Mouse (Mus musculus): ENCODE measurements around the gene Slc12a9. TPM values are rescaled to one million over a fixed set of nuclear protein-coding genes. Genes with fewer than 3 reads are reported as not detected.
A peak's percentile ranks its signal among the peaks of the same experiment; 100 is the strongest.

The Slc12a9 gene
- polyA plus RNA-seq, 1 experiment: 25.8 TPM

GRCm38 (mm10) chr5:137295296-137295695 is 38.1 kb downstream of the Slc12a9 start:
- no peak overlapping the region for H3K27ac ChIP-seq (ENCODE audit: insufficient read depth, low read length)

GRCm38 (mm10) chr5:137294744-137295093 is 38.7 kb downstream of the Slc12a9 start:
- Histone ChIP-seq H3K27ac (ENCODE audit: insufficient read depth, low read length) (peak overlapping the region; percentile 70), H3K27me3 (ENCODE audit: control insufficient read depth, insufficient read depth, low read length) (0 out of 2 replicates have a peak, but pooled peaks cover 1% of the 10 kb centered on the region), H3K36me3 (ENCODE audit: control insufficient read depth, insufficient read depth, low read length) (peaks cover 40% of the 10 kb centered on the region), H3K4me3 (ENCODE audit: extremely low read depth, insufficient read depth, insufficient read length) (peak overlapping the region; percentile 79), H3K4me1 (ENCODE audit: control insufficient read depth, insufficient read depth, insufficient read length) (peaks cover 10% of the 10 kb centered on the region; the same call in 1 of the 2 replicates)
- no peak for DNase-seq (ENCODE audit: low read depth in 1 of 2, low spot score in 2 of 2)
- WGBS: 30% methylated on average over 18 of the region's 18 CpGs
- no peak for TF ChIP-seq CTCF (IDR thresholded peaks at IDR 0.05; ENCODE audit: extremely low read depth, insufficient read depth, insufficient read length, insufficient replicate concordance)
- no peak for TF ChIP-seq POLR2A (IDR thresholded peaks at IDR 0.05; ENCODE audit: low read depth, low read length)

More at GRCm38 (mm10) chr5:137295296-137295695, 38.1 kb downstream of the Slc12a9 start:
- Histone ChIP-seq H3K4me1 (ENCODE audit: control insufficient read depth, insufficient read depth, insufficient read length) (peaks cover 10% of the 10 kb centered on the region; the same call in 1 of the 2 replicates), H3K4me3 (ENCODE audit: extremely low read depth, insufficient read depth, insufficient read length) (no peak overlapping the region), H3K36me3 (ENCODE audit: control insufficient read depth, insufficient read depth, low read length) (peaks cover 46% of the 10 kb centered on the region), H3K27me3 (ENCODE audit: control insufficient read depth, insufficient read depth, low read length) (0 out of 2 replicates have a peak, but pooled peaks cover 1% of the 10 kb centered on the region)
- WGBS: 88% methylated on average over 9 of the region's 9 CpGs
- DNase-seq (ENCODE audit: low read depth in 1 of 2, low spot score in 2 of 2): no peak
- no peak for TF ChIP-seq CTCF (IDR thresholded peaks at IDR 0.05; ENCODE audit: extremely low read depth, insufficient read depth, insufficient read length, insufficient replicate concordance)
- no peak for TF ChIP-seq POLR2A (IDR thresholded peaks at IDR 0.05; ENCODE audit: low read depth, low read length)

GRCm38 (mm10) chr5:137293839-137294743 is 39.3 kb downstream of the Slc12a9 start, which contains the start of gene Ufsp1:
Ufsp1 (plus strand) TSS chr5:137294629.
- DNase-seq (ENCODE audit: low read depth in 1 of 2, low spot score in 2 of 2): peak; percentile 86 to 92
- peaks cover 5% of the 10 kb centered on the region for H3K27me3 ChIP-seq (ENCODE audit: control insufficient read depth, insufficient read depth, low read length)
- H3K4me3 ChIP-seq (ENCODE audit: extremely low read depth, insufficient read depth, insufficient read length): peak within 1 kb of the TSS; percentile 79
- H3K36me3 ChIP-seq (ENCODE audit: control insufficient read depth, insufficient read depth, low read length): peaks cover 34% of the 10 kb centered on the region
- TF ChIP-seq CTCF (IDR thresholded peaks at IDR 0.05; ENCODE audit: extremely low read depth, insufficient read depth, insufficient read length, insufficient replicate concordance) (no peak), POLR2A (IDR thresholded peaks at IDR 0.05; ENCODE audit: low read depth, low read length) (peak; percentile 72)
- peaks cover 10% of the 10 kb centered on the region; the same call in 1 of the 2 replicates for H3K4me1 ChIP-seq (ENCODE audit: control insufficient read depth, insufficient read depth, insufficient read length)
- under 1% methylated on average over 52 of the region's 52 CpGs for WGBS
- peak within 1 kb of the TSS; percentile 70 for H3K27ac ChIP-seq (ENCODE audit: insufficient read depth, low read length)

- H3K27me3 ChIP-seq (ENCODE audit: control insufficient read depth, insufficient read depth, low read length): peaks cover 12% of the 10 kb centered on the region
- peak overlapping the region; percentile 69; the same call in 1 of the 2 replicates for H3K27ac ChIP-seq (ENCODE audit: insufficient read depth, low read length)
- 0% methylated on average over 14 of the region's 15 CpGs for WGBS
- TF ChIP-seq CTCF (IDR thresholded peaks at IDR 0.05; ENCODE audit: extremely low read depth, insufficient read depth, insufficient read length, insufficient replicate concordance) (no peak), POLR2A (IDR thresholded peaks at IDR 0.05; ENCODE audit: low read depth, low read length) (no peak)
- H3K4me1 ChIP-seq (ENCODE audit: control insufficient read depth, insufficient read depth, insufficient read length): peaks cover 13% of the 10 kb centered on the region; the same call in 1 of the 2 replicates
- peak overlapping the region; percentile 65 for H3K4me3 ChIP-seq (ENCODE audit: extremely low read depth, insufficient read depth, insufficient read length)
- DNase-seq (ENCODE audit: low read depth in 1 of 2, low spot score in 2 of 2): peak in 1 of 2 experiments; percentile 73
- peaks cover 27% of the 10 kb centered on the region for H3K36me3 ChIP-seq (ENCODE audit: control insufficient read depth, insufficient read depth, low read length)
Measured at GRCm38 (mm10) chr5:137293282-137293681, 40.1 kb downstream of the Slc12a9 start.

- H3K27me3 ChIP-seq (ENCODE audit: control insufficient read depth, insufficient read depth, low read length): peaks cover 17% of the 10 kb centered on the region
- no peak overlapping the region for H3K27ac ChIP-seq (ENCODE audit: insufficient read depth, low read length)
- TF ChIP-seq POLR2A (IDR thresholded peaks at IDR 0.05; ENCODE audit: low read depth, low read length) (no peak), CTCF (IDR thresholded peaks at IDR 0.05; ENCODE audit: extremely low read depth, insufficient read depth, insufficient read length, insufficient replicate concordance) (no peak)
- DNase-seq (ENCODE audit: low read depth in 1 of 2, low spot score in 2 of 2): no peak
- peaks cover 10% of the 10 kb centered on the region for H3K36me3 ChIP-seq (ENCODE audit: control insufficient read depth, insufficient read depth, low read length)
- peaks cover 18% of the 10 kb centered on the region for H3K4me1 ChIP-seq (ENCODE audit: control insufficient read depth, insufficient read depth, insufficient read length)
- no peak overlapping the region for H3K4me3 ChIP-seq (ENCODE audit: extremely low read depth, insufficient read depth, insufficient read length)
- WGBS: 84% methylated on average over 15 of the region's 15 CpGs
Measured at GRCm38 (mm10) chr5:137291381-137291926, 41.9 kb downstream of the Slc12a9 start.

- Histone ChIP-seq H3K36me3 (ENCODE audit: control insufficient read depth, insufficient read depth, low read length) (0 out of 2 replicates have a peak, but pooled peaks cover 4% of the 10 kb centered on the region), H3K27ac (ENCODE audit: insufficient read depth, low read length) (peak overlapping the region; percentile 35; the same call in 1 of the 2 replicates), H3K4me3 (ENCODE audit: extremely low read depth, insufficient read depth, insufficient read length) (no peak overlapping the region), H3K4me1 (ENCODE audit: control insufficient read depth, insufficient read depth, insufficient read length) (peaks cover 18% of the 10 kb centered on the region), H3K27me3 (ENCODE audit: control insufficient read depth, insufficient read depth, low read length) (peaks cover 17% of the 10 kb centered on the region)
- TF ChIP-seq CTCF (IDR thresholded peaks at IDR 0.05; ENCODE audit: extremely low read depth, insufficient read depth, insufficient read length, insufficient replicate concordance) (peak; percentile 55; the same call in 1 of the 2 replicates), POLR2A (IDR thresholded peaks at IDR 0.05; ENCODE audit: low read depth, low read length) (no peak)
- peak in 1 of 2 experiments; percentile 67 for DNase-seq (ENCODE audit: low read depth in 1 of 2, low spot score in 2 of 2)
- 29% methylated on average over 15 of the region's 15 CpGs for WGBS
Measured at GRCm38 (mm10) chr5:137290677-137291076, 42.7 kb downstream of the Slc12a9 start.

All from spleen, adult 2 months (tissue).